Mouse (Mus musculus) brain, embryonic 14.5 days (tissue): ENCODE measurements around the gene Sln.

Experiments used
- CTCF ChIP-seq: fragments of 200-500 bp; IDR thresholded peaks from 2 replicates; pipeline ENCODE4 v1.5.1; 2012; ENCODE audit warnings: inconsistent platforms, mild to moderate bottlenecking, moderate library complexity, borderline replicate concordance; ENCODE audit not compliant: insufficient read depth, insufficient read length; ENCODE audit errors: extremely low read depth
- POLR2A ChIP-seq: fragments of 200-500 bp; IDR thresholded peaks from 2 replicates; pipeline ENCODE4 v1.6.1; 2012; ENCODE audit warnings: mild to moderate bottlenecking, inconsistent platforms, borderline replicate concordance; ENCODE audit not compliant: poor library complexity, insufficient read depth, insufficient read length, severe bottlenecking; ENCODE audit errors: extremely low read depth

GRCm38 (mm10) chr9:53829081-53829865 lies 20.7 kb upstream of the Sln start:
- TF ChIP-seq POLR2A (no peak), CTCF (peak; percentile 46; the same call in 1 of the 2 replicates)
